In the genomic region with DNA sequence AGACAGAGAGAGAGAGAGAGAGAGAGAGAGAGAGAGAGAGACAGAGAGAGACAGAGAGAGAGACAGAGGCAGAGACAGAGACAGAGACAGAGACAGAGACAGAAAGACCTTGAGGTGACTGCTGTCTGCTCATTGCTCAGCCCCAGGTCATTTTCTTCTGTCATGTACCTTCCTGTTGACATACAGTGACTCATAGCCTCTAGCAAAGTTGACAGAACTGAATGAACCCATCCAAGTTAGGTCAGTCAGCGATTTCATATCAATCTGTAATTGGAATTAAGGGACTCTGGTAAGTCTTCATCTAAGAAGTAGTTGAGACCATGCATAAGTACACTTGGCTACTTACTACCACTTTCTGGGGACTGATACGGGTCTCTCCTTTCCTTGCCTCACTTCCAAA, we compare ENCODE assay signal across 25 mouse cellular contexts. TPM values are rescaled to one million over a fixed set of nuclear protein-coding genes. Genes with fewer than 3 reads are reported as not detected.
"Had no signal": no experiment of that assay in that cellular context is flagged by ENCODE, and none has a peak within 500 bp of the region (broad histone marks: within the 10 kb centered on the region; RNA-seq: fewer than 3 reads in every experiment).

No protein-coding gene starts in this region.

- ATAC-seq: forebrain, postnatal 0 days; hindbrain, embryonic 16.5 days; inflammation-experienced regulatory T-cells, adult 6 months; intestine, embryonic 15.5 days; intestine, postnatal 0 days had no signal

- DNase-seq: forebrain, postnatal 0 days; gastrocnemius, adult 2 months; gastrocnemius, postnatal 10 days; gastrocnemius, postnatal 25 days; heart, adult 18-20 months; heart, postnatal 10 days; heart, postnatal 4 days; kidney, adult 18-20 months; kidney, postnatal 10 days; kidney, postnatal 25 days; kidney, postnatal 4 days; liver had no signal

- H3K4me1 ChIP-seq: hindbrain, embryonic 12.5 days had no signal

- H3K4me3 ChIP-seq: gastrocnemius, adult 2 months; heart, embryonic 10.5 days; heart, embryonic 12.5 days; hindbrain, embryonic 10.5 days; hindbrain, embryonic 12.5 days; intestine, embryonic 15.5 days; layer of hippocampus, adult 2 months; left cerebral cortex, adult 2 months; limb, embryonic 10.5 days; limb, embryonic 12.5 days had no signal

- H3K9me3 ChIP-seq: heart, embryonic 10.5 days; heart, embryonic 12.5 days; hindbrain, embryonic 10.5 days; hindbrain, embryonic 12.5 days; intestine, embryonic 15.5 days; limb, embryonic 10.5 days; limb, embryonic 12.5 days had no signal

- H3K27me3 ChIP-seq: heart, embryonic 12.5 days; hindbrain, embryonic 12.5 days; intestine, embryonic 15.5 days; limb, embryonic 12.5 days had no signal

- H3K27ac ChIP-seq: gastrocnemius, adult 2 months; heart, embryonic 10.5 days; hindbrain, embryonic 10.5 days; hindbrain, embryonic 12.5 days; hindbrain, embryonic 14.5 days; intestine, embryonic 15.5 days; layer of hippocampus, adult 2 months; left cerebral cortex, adult 2 months; limb, embryonic 10.5 days; limb, embryonic 12.5 days had no signal

- H3K36me3 ChIP-seq: heart, embryonic 10.5 days; heart, embryonic 12.5 days; hindbrain, embryonic 10.5 days; hindbrain, embryonic 12.5 days; intestine, embryonic 15.5 days; limb, embryonic 10.5 days; limb, embryonic 12.5 days had no signal

- H3K9ac ChIP-seq: forebrain, postnatal 0 days; heart, embryonic 12.5 days; hindbrain, embryonic 12.5 days; hindbrain, embryonic 14.5 days; intestine, embryonic 15.5 days; limb, embryonic 12.5 days had no signal

- H3K4me2 ChIP-seq: heart, embryonic 12.5 days; hindbrain, embryonic 12.5 days; hindbrain, embryonic 14.5 days; intestine, embryonic 15.5 days; limb, embryonic 12.5 days had no signal

RNA-seq across cellular contexts. Expression of a gene that starts 27.0 kb away (rescaled TPM):
- polyA plus RNA-seq: inflammation-experienced regulatory T-cells, adult 6 months had no signal
